Mouse (Mus musculus): Measurements from ENCODE around the gene Lrrc57. TPM values are rescaled to one million over a fixed set of nuclear protein-coding genes. Genes with fewer than 3 reads are reported as not detected.

Lrrc57 gene
- polyA plus RNA-seq, 1 experiment from 2014 or later = 25.1 TPM

GRCm38 (mm10) chr2:120563235-120563990, 45.9 kb downstream of the Lrrc57 start, which contains the start of gene Zfp106:
Zfp106 (minus strand) TSS chr2:120563843.
- Histone ChIP-seq H3K36me3 (no peaks in the 10 kb centered on the region), H3K27me3 (no peaks in the 10 kb centered on the region), H3K9me3 (no peaks in the 10 kb centered on the region), H3K27ac (peak within 1 kb of the TSS; percentile 73), H3K4me3 (peak within 1 kb of the TSS; percentile 88), H3K4me2 (replicated peaks) (peak within 1 kb of the TSS; percentile 74), H3K4me1 (peaks cover 6% of the 10 kb centered on the region), H3K9ac (peak within 1 kb of the TSS; percentile 93)
- peak; percentile 79 for ATAC-seq (ENCODE audit: insufficient number of reproducible peaks, insufficient read depth, low FRiP score, low TSS enrichment)
- WGBS = 0% methylated on average over 50 of the region's 50 CpGs

- H3K27ac ChIP-seq = no peak overlapping the region
These were observed 46.5 kb downstream of the Lrrc57 start for GRCm38 (mm10) chr2:120562859-120563234.

GRCm38 (mm10) chr2:120561524-120561923, 47.8 kb downstream of the Lrrc57 start:
- Histone ChIP-seq H3K9ac (no peak overlapping the region), H3K4me3 (no peak overlapping the region), H3K27me3 (no peaks in the 10 kb centered on the region), H3K4me1 (peaks cover 5% of the 10 kb centered on the region; the same call in 1 of the 2 replicates), H3K36me3 (no peaks in the 10 kb centered on the region), H3K9me3 (no peaks in the 10 kb centered on the region), H3K27ac (no peak overlapping the region), H3K4me2 (replicated peaks) (no peak overlapping the region)
- 95% methylated on average over 1 of the region's 1 CpGs for WGBS
- ATAC-seq (ENCODE audit: insufficient number of reproducible peaks, insufficient read depth, low FRiP score, low TSS enrichment) = no peak

More at GRCm38 (mm10) chr2:120562859-120563234, 46.5 kb downstream of the Lrrc57 start:
- no peaks in the 10 kb centered on the region for H3K36me3 ChIP-seq
- H3K4me3 ChIP-seq = peak overlapping the region; percentile 88
- ATAC-seq (ENCODE audit: insufficient number of reproducible peaks, insufficient read depth, low FRiP score, low TSS enrichment) = no peak
- no peaks in the 10 kb centered on the region for H3K27me3 ChIP-seq
- peak overlapping the region; percentile 74 for H3K4me2 ChIP-seq (replicated peaks)
- no peaks in the 10 kb centered on the region for H3K9me3 ChIP-seq
- peaks cover 5% of the 10 kb centered on the region; the same call in 1 of the 2 replicates for H3K4me1 ChIP-seq
- 22% methylated on average over 9 of the region's 9 CpGs for WGBS
- peak overlapping the region; percentile 93 for H3K9ac ChIP-seq

GRCm38 (mm10) chr2:120558813-120559212, 50.5 kb downstream of the Lrrc57 start:
- peaks cover 5% of the 10 kb centered on the region; the same call in 1 of the 2 replicates for H3K4me1 ChIP-seq
- no peaks in the 10 kb centered on the region for H3K9me3 ChIP-seq
- no peak overlapping the region for H3K27ac ChIP-seq
- no peak for ATAC-seq (ENCODE audit: insufficient number of reproducible peaks, insufficient read depth, low FRiP score, low TSS enrichment)
- H3K4me3 ChIP-seq = no peak overlapping the region
- peaks cover 6% of the 10 kb centered on the region; the same call in 1 of the 2 replicates for H3K36me3 ChIP-seq
- 89% methylated on average over 3 of the region's 3 CpGs for WGBS
- H3K27me3 ChIP-seq = no peaks in the 10 kb centered on the region
- no peak overlapping the region for H3K9ac ChIP-seq
- no peak overlapping the region for H3K4me2 ChIP-seq (replicated peaks)

GRCm38 (mm10) chr2:120556868-120557267, 52.5 kb downstream of the Lrrc57 start:
- H3K4me3 ChIP-seq = no peak overlapping the region
- 87% methylated on average over 3 of the region's 3 CpGs for WGBS
- no peaks in the 10 kb centered on the region for H3K4me1 ChIP-seq
- ATAC-seq (ENCODE audit: insufficient number of reproducible peaks, insufficient read depth, low FRiP score, low TSS enrichment) = no peak
- H3K27me3 ChIP-seq = no peaks in the 10 kb centered on the region
- H3K27ac ChIP-seq = no peak overlapping the region
- H3K9ac ChIP-seq = no peak overlapping the region
- H3K36me3 ChIP-seq = peaks cover 20% of the 10 kb centered on the region
- no peaks in the 10 kb centered on the region for H3K9me3 ChIP-seq
- H3K4me2 ChIP-seq (replicated peaks) = no peak overlapping the region

Other genes starting within 250 kb of the Lrrc57 start
- 8.3 and 9.0 TPM in 2 replicates for gene Ganc, start 205.6 kb downstream of the Lrrc57 start, polyA plus RNA-seq (2016; fragmentation: Nextera tagmentation; extraction: Ambion mirVana)
- 9.0 and 9.6 TPM in 2 replicates for gene Tmem87a, start 205.4 kb downstream of the Lrrc57 start, polyA plus RNA-seq (2016; fragmentation: Nextera tagmentation; extraction: Ambion mirVana)
- gene Capn3, start 153.5 kb downstream of the Lrrc57 start, polyA plus RNA-seq (2016; fragmentation: Nextera tagmentation; extraction: Ambion mirVana) = 3.8 and 7.2 TPM in 2 replicates
- gene Zfp106, start 45.7 kb downstream of the Lrrc57 start, polyA plus RNA-seq (2016; fragmentation: Nextera tagmentation; extraction: Ambion mirVana) = 57.0 and 59.0 TPM in 2 replicates
- 56.4 and 60.7 TPM in 2 replicates for gene Snap23, start 41.8 kb downstream of the Lrrc57 start, polyA plus RNA-seq (2016; fragmentation: Nextera tagmentation; extraction: Ambion mirVana)
- gene Haus2, start 137 bp downstream of the Lrrc57 start, polyA plus RNA-seq (2016; fragmentation: Nextera tagmentation; extraction: Ambion mirVana) = 28.1 and 28.7 TPM in 2 replicates
- gene Stard9, start 19.6 kb upstream of the Lrrc57 start, polyA plus RNA-seq (2016; fragmentation: Nextera tagmentation; extraction: Ambion mirVana) = 6.3 and 6.4 TPM in 2 replicates
- 12.1 and 12.3 TPM in 2 replicates for gene Cdan1, start 240.6 kb upstream of the Lrrc57 start, polyA plus RNA-seq (2016; fragmentation: Nextera tagmentation; extraction: Ambion mirVana)
- 7.1 and 9.1 TPM in 2 replicates for gene Ttbk2, start 241.1 kb upstream of the Lrrc57 start, polyA plus RNA-seq (2016; fragmentation: Nextera tagmentation; extraction: Ambion mirVana)